Mouse (Mus musculus) CH12.LX (cell line): ENCODE results near the gene Nsg2. TPM values are rescaled to one million over a fixed set of nuclear protein-coding genes. Genes with fewer than 3 reads are reported as not detected.

Experiments used
- DNase-seq: peaks from one replicate; pipeline ENCODE4 v3.0.0-alpha.2; 2013; ENCODE audit errors: extremely low read depth
- H3K27ac ChIP-seq: 2 replicates; pipeline ENCODE4 v1.5.1; 2012; ENCODE audit warnings: low read depth, mild to moderate bottlenecking, control low read depth, moderate library complexity; ENCODE audit not compliant: insufficient read depth
- H3K27me3 ChIP-seq: replicated peaks from 2 replicates; pipeline ENCODE3; 2012; ENCODE audit warnings: inconsistent platforms
- H3K36me3 ChIP-seq, 2 experiments: replicated peaks in 1 of 2; 2 replicates each; pipeline versions ENCODE3 to v1.6.1; 2012; ENCODE audit warnings: inconsistent platforms in 1 of 2, low read length in 1 of 2, mild to moderate bottlenecking in 1 of 2, mixed read lengths in 1 of 2, moderate library complexity in 1 of 2; ENCODE audit not compliant: control insufficient read depth in 1 of 2, insufficient read depth in 1 of 2
- H3K4me1 ChIP-seq, 2 experiments: 2 replicates each; pipeline ENCODE4 v1.6.1; 2012; ENCODE audit warnings: inconsistent platforms in 1 of 2, moderate library complexity in 1 of 2; ENCODE audit not compliant: insufficient read depth in 2 of 2, control insufficient read depth in 1 of 2
- H3K4me2 ChIP-seq: 2 replicates; pipeline ENCODE4 v1.6.1; 2012; ENCODE audit warnings: low read depth, mild to moderate bottlenecking, control low read depth; ENCODE audit not compliant: poor library complexity, insufficient read depth, severe bottlenecking
- H3K4me3 ChIP-seq, 3 experiments: fragments of 150-350 bp in 1 of 3; sonication (generic) in 1 of 3; replicated peaks in 1 of 3; 2 replicates each; pipeline versions ENCODE3 to v1.5.1; 2011 to 2012; ENCODE audit warnings: low read depth in 2 of 3, low read length in 2 of 3, mild to moderate bottlenecking in 2 of 3, moderate library complexity in 2 of 3, control low read depth in 1 of 3, improper control_type of control experiment in 1 of 3, inconsistent platforms in 1 of 3, mixed read lengths in 1 of 3; ENCODE audit not compliant: poor library complexity in 1 of 3
- H3K79me2 ChIP-seq: replicated peaks from 2 replicates; pipeline ENCODE4 v1.6.1; 2012; ENCODE audit warnings: mild to moderate bottlenecking, moderate library complexity; ENCODE audit not compliant: control insufficient read depth, poor library complexity, insufficient read depth, severe bottlenecking; ENCODE audit errors: extremely low read depth
- H3K9ac ChIP-seq: 2 replicates; pipeline ENCODE4 v1.6.1; 2012; ENCODE audit warnings: low read depth, mild to moderate bottlenecking, control low read depth, moderate library complexity; ENCODE audit not compliant: insufficient read depth
- H3K9me3 ChIP-seq: replicated peaks from 2 replicates; pipeline ENCODE3; 2012; ENCODE audit warnings: low read length, inconsistent platforms, mixed read lengths
- CTCF ChIP-seq, 2 experiments: IDR thresholded peaks in 1 of 2; conservative IDR thresholded peaks in 1 of 2; 2 replicates each; pipeline ENCODE4 v1.5.1; 2011 to 2012; ENCODE audit warnings: low read depth in 2 of 2, low read length in 2 of 2, improper control_type of control experiment in 1 of 2, inconsistent platforms in 1 of 2, mild to moderate bottlenecking in 1 of 2, moderate library complexity in 1 of 2
- E2F4 ChIP-seq: IDR thresholded peaks from 2 replicates; pipeline ENCODE4 v1.6.1; 2011; ENCODE audit warnings: low read depth, low read length, improper control_type of control experiment; ENCODE audit not compliant: insufficient replicate concordance
- IRF4 ChIP-seq: IDR thresholded peaks from 2 replicates; pipeline ENCODE4 v1.6.1; 2014; ENCODE audit warnings: low read depth, mild to moderate bottlenecking, inconsistent platforms, low read length, improper control_type of control experiment
- JUN ChIP-seq: IDR thresholded peaks from 2 replicates; pipeline ENCODE4 v1.6.1; 2011; ENCODE audit warnings: low read depth, mild to moderate bottlenecking, low read length, improper control_type of control experiment, moderate library complexity; ENCODE audit not compliant: insufficient read depth
- JUND ChIP-seq: conservative IDR thresholded peaks from 2 replicates; pipeline ENCODE4 v1.6.1; 2011; ENCODE audit warnings: low read depth, low read length, improper control_type of control experiment
- MEF2A ChIP-seq: IDR thresholded peaks from 2 replicates; pipeline ENCODE4 v1.6.1; 2014; ENCODE audit warnings: low read depth, mild to moderate bottlenecking, inconsistent platforms, low read length, improper control_type of control experiment, borderline replicate concordance
- MXI1 ChIP-seq: IDR thresholded peaks from 2 replicates; pipeline ENCODE4 v1.6.1; 2011; ENCODE audit warnings: mild to moderate bottlenecking, low read depth, low read length, improper control_type of control experiment
- PAX5 ChIP-seq: IDR thresholded peaks from 2 replicates; pipeline ENCODE4 v1.6.1; 2012; ENCODE audit warnings: low read length, inconsistent platforms, mixed read lengths
- POLR2A ChIP-seq: IDR thresholded peaks from 2 replicates; pipeline ENCODE4 v1.6.1; 2011; ENCODE audit warnings: low read depth, mild to moderate bottlenecking, improper control_type of control experiment, low read length
- POLR2AphosphoS2 ChIP-seq: IDR thresholded peaks from 2 replicates; pipeline ENCODE4 v1.6.1; 2011; ENCODE audit warnings: low read depth, low read length, improper control_type of control experiment
- RAD21 ChIP-seq: IDR thresholded peaks from 2 replicates; pipeline ENCODE4 v1.6.1; 2011; ENCODE audit warnings: low read depth, mild to moderate bottlenecking, low read length, improper control_type of control experiment, moderate library complexity
- RCOR1 ChIP-seq: conservative IDR thresholded peaks from 2 replicates; pipeline ENCODE4 v1.6.1; 2012; ENCODE audit warnings: low read depth, mild to moderate bottlenecking, inconsistent platforms, low read length, improper control_type of control experiment
- SIN3A ChIP-seq: IDR thresholded peaks from 2 replicates; pipeline ENCODE4 v1.6.1; 2012; ENCODE audit warnings: low read length, improper control_type of control experiment, inconsistent platforms
- TBP ChIP-seq: conservative IDR thresholded peaks from 2 replicates; pipeline ENCODE4 v1.6.1; 2011; ENCODE audit warnings: low read depth, low read length, improper control_type of control experiment
- UBTF ChIP-seq: IDR thresholded peaks from 2 replicates; pipeline ENCODE4 v1.6.1; 2012; ENCODE audit warnings: low read depth, mild to moderate bottlenecking, inconsistent platforms, low read length, improper control_type of control experiment, moderate library complexity
- USF1 ChIP-seq: IDR thresholded peaks from 2 replicates; pipeline ENCODE4 v1.6.1; 2014; ENCODE audit warnings: low read depth, mild to moderate bottlenecking, inconsistent platforms, low read length, improper control_type of control experiment
- ZKSCAN1 ChIP-seq: IDR thresholded peaks from 2 replicates; pipeline ENCODE4 v1.6.1; 2012; ENCODE audit warnings: low read depth, inconsistent platforms, low read length, improper control_type of control experiment, borderline replicate concordance
- ZNF384 ChIP-seq: IDR thresholded peaks from 2 replicates; pipeline ENCODE4 v1.6.1; 2012; ENCODE audit warnings: low read depth, low read length, improper control_type of control experiment, inconsistent platforms
- dilution Hi-C: fragments of 300-500 bp; cut with MboI; formaldehyde crosslinking; loops from 2 replicates; pipeline ENCODE4 v1.14.3; 2020; ENCODE audit warnings: low sequenced_read_pairs; ENCODE audit not compliant: extremely low pct_unique_long_range_greater_than_20kb, extremely low pct_ligation_motif_present
- in situ Hi-C: fragments of 300-500 bp; cut with MboI; formaldehyde crosslinking; loops from 3 replicates; pipeline ENCODE4 v1.14.3; 2019; ENCODE audit warnings: low sequenced_read_pairs, low pct_ligation_motif_present, low pct_unique_long_range_greater_than_20kb, mixed read lengths
- polyA plus RNA-seq: library from polyadenylated mRNA; unstranded; fragments of >175 nt; gene quantifications from 2 replicates; pipeline ENCODE4 v1.2.1, GENCODE M21; 2012; ENCODE audit warnings: low read depth; ENCODE audit not compliant: insufficient read length
- total RNA-seq, 2 experiments: library from RNA; depleted of rRNA; stranded (reverse); fragments of 300-350 nt in 1 of 2; fragments of >200 nt in 1 of 2; gene quantifications; 2 replicates each; pipeline ENCODE4 v1.2.3; 2012 to 2014

Gene Nsg2
- total and polyA plus RNA-seq, 3 experiments = 2.8 to 7.5 (median 7.4) TPM

DNA sequence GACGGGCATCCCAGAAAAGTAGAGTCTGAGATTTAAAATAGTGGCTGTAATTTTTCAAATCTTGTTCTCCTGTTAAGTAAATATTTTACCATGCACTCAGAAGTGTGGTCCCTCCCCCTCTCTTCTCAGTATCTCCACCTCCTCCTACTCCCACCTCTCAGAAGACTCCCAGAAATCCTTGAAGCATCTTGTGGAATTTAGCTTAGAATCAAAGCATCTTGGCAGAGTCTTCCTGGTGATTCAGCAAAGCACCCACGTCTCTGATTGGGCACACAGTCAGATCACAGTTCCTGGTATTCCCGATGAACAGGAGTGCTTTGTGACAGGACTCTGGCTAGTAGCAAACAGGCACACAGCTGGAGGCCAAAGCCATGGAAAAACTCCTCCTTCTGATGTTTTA is 83.2 kb downstream of the Nsg2 start:
- H3K27ac ChIP-seq = no peak overlapping the region
- H3K4me1 ChIP-seq = peaks cover 0 to 7% of the 10 kb centered on the region in 2 experiments; a peak in 2 of 4 replicates
- H3K27me3 ChIP-seq = peaks cover 2% of the 10 kb centered on the region
- no peak for TF ChIP-seq CTCF (conservative IDR thresholded peaks at IDR 0.05 in 1 of 2, IDR thresholded peaks at IDR 0.05 in 1 of 2; ENCODE audit: low read depth in 2 of 2, low read length in 2 of 2)
- TF ChIP-seq JUND = no peak
- TF ChIP-seq ZKSCAN1 = no peak
- no peak for TF ChIP-seq POLR2A
- TF ChIP-seq SIN3A = no peak
- peaks cover 2% of the 10 kb centered on the region for H3K9me3 ChIP-seq
- no peak overlapping the region for H3K4me3 ChIP-seq
- dilution Hi-C loops (no loop called here), in situ Hi-C loops (no loop called here)
- H3K4me2 ChIP-seq = no peak overlapping the region
- no peaks in the 10 kb centered on the region for H3K36me3 ChIP-seq
- DNase-seq = no peak
- H3K79me2 ChIP-seq = no peaks in the 10 kb centered on the region
- no peak overlapping the region for H3K9ac ChIP-seq

DNA sequence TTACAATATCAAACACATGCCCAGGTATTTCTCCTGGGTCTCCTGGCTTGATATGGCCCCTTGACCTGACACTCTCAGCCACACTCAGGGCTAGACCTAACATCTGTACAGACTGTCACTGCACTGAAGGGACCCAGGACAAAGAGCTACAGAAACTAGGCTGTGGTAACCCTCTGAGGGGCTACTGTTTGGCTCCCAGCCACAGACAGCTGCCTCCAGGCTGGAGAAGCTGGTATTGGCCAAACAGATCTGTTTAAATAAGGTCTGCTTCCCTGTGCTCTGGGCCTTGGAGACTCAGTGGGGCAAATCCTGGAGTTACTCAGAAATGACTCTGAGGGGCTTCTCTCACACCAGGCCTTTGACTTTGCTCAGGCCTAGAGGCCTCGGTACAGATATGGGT is 86.3 kb downstream of the Nsg2 start:
- Histone ChIP-seq H3K27me3 (peaks cover 2% of the 10 kb centered on the region), H3K9me3 (no peaks in the 10 kb centered on the region), H3K9ac (no peak overlapping the region), H3K4me2 (no peak overlapping the region), H3K36me3 (no peaks in the 10 kb centered on the region), H3K4me1 (peaks cover 0 to 1% of the 10 kb centered on the region in 2 experiments; a peak in 2 of 4 replicates), H3K79me2 (no peaks in the 10 kb centered on the region), H3K4me3 (no peak overlapping the region), H3K27ac (no peak overlapping the region)
- DNase-seq = no peak
- no peak for TF ChIP-seq PAX5
- no peak for TF ChIP-seq JUND
- no peak for TF ChIP-seq IRF4
- no peak for TF ChIP-seq ZNF384
- no peak for TF ChIP-seq RAD21
- no peak for TF ChIP-seq POLR2AphosphoS2
- no peak for TF ChIP-seq MXI1
- no peak for TF ChIP-seq MEF2A
- no peak for TF ChIP-seq UBTF
- TF ChIP-seq TBP = no peak
- no peak for TF ChIP-seq RCOR1
- TF ChIP-seq E2F4 = no peak
- TF ChIP-seq USF1 = no peak
- TF ChIP-seq JUN = no peak
- dilution Hi-C loops (no loop called here), in situ Hi-C loops (loop anchor here (5.0 kb wide), 1 partner anchor 34 kb away; no protein-coding TSS in a partner anchor)
